Mouse (Mus musculus): ENCODE results near the gene Notch2.

Notch2 gene

DNA sequence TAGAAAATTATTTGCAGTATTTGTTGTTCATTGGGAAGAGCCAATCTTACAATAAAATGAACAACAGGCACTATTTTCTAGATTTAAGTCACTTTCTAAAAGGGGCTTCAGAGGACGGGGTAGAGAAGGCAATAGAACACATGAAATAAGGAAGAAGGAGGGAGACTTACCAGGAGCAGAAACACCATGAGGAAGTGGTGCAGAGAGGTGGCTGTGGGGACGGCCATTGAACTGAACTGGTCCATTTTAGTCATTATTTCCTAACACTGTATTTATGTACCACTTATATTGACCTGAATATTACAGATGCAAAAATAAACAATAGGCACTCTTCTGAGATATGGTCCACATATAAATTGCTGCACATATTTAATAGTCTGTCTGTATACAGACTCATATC is 143.7 kb downstream of the Notch2 start:
- no peak for DNase-seq (ENCODE audit: low read depth)

- no peak for DNase-seq (ENCODE audit: low read depth)
Measured at GRCm38 (mm10) chr3:98157585-98157984, 144.3 kb downstream of the Notch2 start.

DNA sequence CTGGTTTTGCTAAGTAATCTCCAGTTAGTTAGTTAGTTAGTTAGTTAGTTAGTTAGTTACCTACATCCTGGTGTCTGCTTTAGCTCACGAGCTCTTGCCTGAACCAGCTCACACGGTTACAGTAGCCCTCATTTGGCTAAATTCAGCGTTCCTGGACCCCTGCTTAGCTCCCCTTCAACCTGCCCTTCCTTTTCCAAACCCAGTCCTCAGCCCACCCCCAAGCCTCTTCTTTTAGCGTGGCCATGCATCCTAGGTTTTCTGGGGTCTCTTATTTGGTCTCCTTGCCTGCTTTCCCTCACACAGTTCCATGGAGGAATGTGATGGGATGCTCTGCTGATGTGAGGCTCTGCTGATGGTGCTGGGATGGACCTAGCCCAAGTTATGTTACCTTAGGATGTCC is 145.3 kb downstream of the Notch2 start:
- no peak for DNase-seq (ENCODE audit: low read depth)

- DNase-seq (ENCODE audit: low read depth) = no peak
Measured at GRCm38 (mm10) chr3:98159289-98159688, 146.0 kb downstream of the Notch2 start.

GRCm38 (mm10) chr3:98160330-98160729 is 147.0 kb downstream of the Notch2 start, which contains the start of gene Adam30:
Gene Adam30, plus strand, starts transcription at chr3:98160630.
- no peak for DNase-seq (ENCODE audit: low read depth)

DNA sequence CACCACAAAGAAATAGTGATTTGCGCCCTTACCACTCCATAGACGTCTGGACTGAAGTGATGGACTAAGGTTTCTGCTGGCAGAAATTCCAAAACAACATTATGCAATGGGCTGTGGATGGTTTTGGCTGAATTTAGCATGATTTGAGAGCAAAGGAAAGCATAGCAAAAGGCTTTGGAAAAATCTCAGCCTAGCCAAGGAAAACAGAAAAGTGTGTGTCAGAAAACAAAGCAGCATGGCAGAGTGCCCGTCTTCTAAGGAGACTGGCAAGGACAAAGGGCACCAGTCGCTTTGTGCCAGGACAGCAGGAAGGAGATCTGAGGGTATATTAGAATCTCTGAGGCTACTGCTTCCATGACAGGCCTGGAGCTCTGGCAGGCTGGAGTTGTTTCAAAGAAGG is 165.0 kb downstream of the Notch2 start:
- DNase-seq (ENCODE audit: low read depth) = no peak

GRCm38 (mm10) chr3:98180805-98181204 is 167.5 kb downstream of the Notch2 start:
- DNase-seq (ENCODE audit: low read depth) = no peak

DNA sequence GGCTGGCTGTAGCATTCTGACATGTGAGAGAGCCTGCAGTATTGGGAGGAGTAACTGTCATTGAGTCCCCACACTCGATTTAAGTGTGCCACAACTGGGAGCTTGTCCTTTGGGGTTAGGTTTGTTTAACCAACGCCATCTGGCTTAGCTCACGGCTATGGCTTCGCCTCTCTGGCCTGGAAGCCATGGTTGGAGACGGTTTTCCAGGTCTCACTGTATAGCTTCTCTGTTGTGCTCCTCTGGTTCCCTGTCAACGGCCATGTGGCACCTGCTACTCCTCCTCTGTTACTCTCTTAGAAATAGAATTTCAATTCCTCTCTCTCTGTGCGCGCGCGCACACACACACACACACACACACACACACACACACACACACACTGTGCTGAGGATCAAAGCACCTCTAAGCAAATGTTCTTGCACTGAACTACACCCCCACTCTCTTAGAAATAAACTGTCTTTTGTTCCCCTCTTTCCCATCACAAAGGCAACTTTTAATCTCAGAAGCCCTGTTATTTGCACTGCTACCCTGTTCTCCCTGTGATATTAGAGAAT is 171.9 kb downstream of the Notch2 start:
- DNase-seq (ENCODE audit: low read depth) = no peak

- DNase-seq (ENCODE audit: low read depth) = no peak
Measured at GRCm38 (mm10) chr3:98187777-98188176, 174.4 kb downstream of the Notch2 start.

DNA sequence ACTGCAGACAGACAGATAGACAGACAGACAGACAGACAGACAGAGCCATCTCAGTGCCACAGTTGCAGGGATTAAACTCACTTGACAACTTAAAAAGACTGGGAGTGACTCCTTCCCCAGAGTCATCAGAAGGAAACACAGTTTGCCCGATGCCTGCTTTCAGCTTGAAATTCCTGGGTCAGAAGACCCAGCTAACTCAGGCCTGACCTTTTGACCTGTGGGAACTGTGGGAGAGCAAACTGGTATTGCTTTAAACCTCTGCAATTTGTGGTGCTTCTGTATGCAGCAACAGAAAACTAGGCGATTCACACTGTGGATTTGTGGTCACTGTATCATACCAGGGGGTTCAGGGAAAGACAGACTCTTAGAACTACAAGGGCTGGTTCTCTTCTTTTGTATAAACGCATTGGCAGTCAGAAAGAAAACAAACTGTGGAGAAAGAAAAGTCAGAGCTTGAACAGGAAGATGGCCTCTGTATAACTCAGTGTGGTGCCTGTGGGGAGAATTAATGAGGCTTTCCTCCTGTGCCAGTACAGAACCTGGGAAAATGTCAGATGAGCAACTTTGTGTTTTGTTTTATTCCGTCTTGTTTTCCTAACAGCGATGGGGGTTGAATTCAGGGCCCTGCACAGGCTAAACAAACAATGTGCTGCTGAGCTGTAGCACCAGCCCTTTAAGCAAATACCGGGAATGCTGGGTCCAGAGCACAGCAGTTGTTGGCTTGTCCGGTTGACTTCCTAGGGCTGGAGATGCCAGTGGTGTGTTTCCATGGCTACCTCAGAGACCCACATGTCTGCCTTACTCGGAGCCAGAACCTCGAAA is 184.6 kb downstream of the Notch2 start:
- DNase-seq (ENCODE audit: low read depth) = no peak

- DNase-seq (ENCODE audit: low read depth) = no peak
Measured at GRCm38 (mm10) chr3:98199747-98200146, 186.4 kb downstream of the Notch2 start.
